Mouse (Mus musculus) CH12.LX (cell line): ENCODE data around the gene Utp11. TPM values are rescaled to one million over a fixed set of nuclear protein-coding genes. Genes with fewer than 3 reads are reported as not detected.

Source experiments
- DNase-seq: peaks from one replicate; pipeline ENCODE4 v3.0.0-alpha.2; 2013; ENCODE audit errors: extremely low read depth
- H3K27ac ChIP-seq: 2 replicates; pipeline ENCODE4 v1.5.1; 2012; ENCODE audit warnings: low read depth, mild to moderate bottlenecking, control low read depth, moderate library complexity; ENCODE audit not compliant: insufficient read depth
- H3K27me3 ChIP-seq: replicated peaks from 2 replicates; pipeline ENCODE3; 2012; ENCODE audit warnings: inconsistent platforms
- H3K36me3 ChIP-seq, 2 experiments: replicated peaks in 1 of 2; 2 replicates each; pipeline versions ENCODE3 to v1.6.1; 2012; ENCODE audit warnings: inconsistent platforms in 1 of 2, low read length in 1 of 2, mild to moderate bottlenecking in 1 of 2, mixed read lengths in 1 of 2, moderate library complexity in 1 of 2; ENCODE audit not compliant: control insufficient read depth in 1 of 2, insufficient read depth in 1 of 2
- H3K4me1 ChIP-seq, 2 experiments: 2 replicates each; pipeline ENCODE4 v1.6.1; 2012; ENCODE audit warnings: inconsistent platforms in 1 of 2, moderate library complexity in 1 of 2; ENCODE audit not compliant: insufficient read depth in 2 of 2, control insufficient read depth in 1 of 2
- H3K4me2 ChIP-seq: 2 replicates; pipeline ENCODE4 v1.6.1; 2012; ENCODE audit warnings: low read depth, mild to moderate bottlenecking, control low read depth; ENCODE audit not compliant: poor library complexity, insufficient read depth, severe bottlenecking
- H3K4me3 ChIP-seq, 3 experiments: fragments of 150-350 bp in 1 of 3; sonication (generic) in 1 of 3; replicated peaks in 1 of 3; 2 replicates each; pipeline versions ENCODE3 to v1.5.1; 2011 to 2012; ENCODE audit warnings: low read depth in 2 of 3, low read length in 2 of 3, mild to moderate bottlenecking in 2 of 3, moderate library complexity in 2 of 3, control low read depth in 1 of 3, improper control_type of control experiment in 1 of 3, inconsistent platforms in 1 of 3, mixed read lengths in 1 of 3; ENCODE audit not compliant: poor library complexity in 1 of 3
- H3K79me2 ChIP-seq: replicated peaks from 2 replicates; pipeline ENCODE4 v1.6.1; 2012; ENCODE audit warnings: mild to moderate bottlenecking, moderate library complexity; ENCODE audit not compliant: control insufficient read depth, poor library complexity, insufficient read depth, severe bottlenecking; ENCODE audit errors: extremely low read depth
- H3K9ac ChIP-seq: 2 replicates; pipeline ENCODE4 v1.6.1; 2012; ENCODE audit warnings: low read depth, mild to moderate bottlenecking, control low read depth, moderate library complexity; ENCODE audit not compliant: insufficient read depth
- H3K9me3 ChIP-seq: replicated peaks from 2 replicates; pipeline ENCODE3; 2012; ENCODE audit warnings: low read length, inconsistent platforms, mixed read lengths
- CHD2 ChIP-seq: IDR thresholded peaks from 2 replicates; pipeline ENCODE4 v1.6.1; 2011; ENCODE audit warnings: low read length, improper control_type of control experiment
- CTCF ChIP-seq, 2 experiments: IDR thresholded peaks in 1 of 2; conservative IDR thresholded peaks in 1 of 2; 2 replicates each; pipeline ENCODE4 v1.5.1; 2011 to 2012; ENCODE audit warnings: low read depth in 2 of 2, low read length in 2 of 2, improper control_type of control experiment in 1 of 2, inconsistent platforms in 1 of 2, mild to moderate bottlenecking in 1 of 2, moderate library complexity in 1 of 2
- MEF2A ChIP-seq: IDR thresholded peaks from 2 replicates; pipeline ENCODE4 v1.6.1; 2014; ENCODE audit warnings: low read depth, mild to moderate bottlenecking, inconsistent platforms, low read length, improper control_type of control experiment, borderline replicate concordance
- NELFE ChIP-seq: IDR thresholded peaks from 2 replicates; pipeline ENCODE4 v1.6.1; 2011; ENCODE audit warnings: low read depth, low read length, improper control_type of control experiment
- NRF1 ChIP-seq: IDR thresholded peaks from 2 replicates; pipeline ENCODE4 v1.6.1; 2014; ENCODE audit warnings: low read depth, mild to moderate bottlenecking, inconsistent platforms, low read length, improper control_type of control experiment, moderate library complexity
- PAX5 ChIP-seq: IDR thresholded peaks from 2 replicates; pipeline ENCODE4 v1.6.1; 2012; ENCODE audit warnings: low read length, inconsistent platforms, mixed read lengths
- POLR2A ChIP-seq: IDR thresholded peaks from 2 replicates; pipeline ENCODE4 v1.6.1; 2011; ENCODE audit warnings: low read depth, mild to moderate bottlenecking, improper control_type of control experiment, low read length
- TCF12 ChIP-seq: IDR thresholded peaks from 2 replicates; pipeline ENCODE4 v1.6.1; 2014; ENCODE audit warnings: low read depth, mild to moderate bottlenecking, inconsistent platforms, low read length, improper control_type of control experiment
- UBTF ChIP-seq: IDR thresholded peaks from 2 replicates; pipeline ENCODE4 v1.6.1; 2012; ENCODE audit warnings: low read depth, mild to moderate bottlenecking, inconsistent platforms, low read length, improper control_type of control experiment, moderate library complexity
- USF1 ChIP-seq: IDR thresholded peaks from 2 replicates; pipeline ENCODE4 v1.6.1; 2014; ENCODE audit warnings: low read depth, mild to moderate bottlenecking, inconsistent platforms, low read length, improper control_type of control experiment
- ZMIZ1 ChIP-seq: IDR thresholded peaks from 2 replicates; pipeline ENCODE4 v1.6.1; 2012; ENCODE audit warnings: low read depth, mild to moderate bottlenecking, inconsistent platforms, low read length, improper control_type of control experiment
- ZNF384 ChIP-seq: IDR thresholded peaks from 2 replicates; pipeline ENCODE4 v1.6.1; 2012; ENCODE audit warnings: low read depth, low read length, improper control_type of control experiment, inconsistent platforms
- dilution Hi-C: fragments of 300-500 bp; cut with MboI; formaldehyde crosslinking; loops from 2 replicates; pipeline ENCODE4 v1.14.3; 2020; ENCODE audit warnings: low sequenced_read_pairs; ENCODE audit not compliant: extremely low pct_unique_long_range_greater_than_20kb, extremely low pct_ligation_motif_present
- in situ Hi-C: fragments of 300-500 bp; cut with MboI; formaldehyde crosslinking; loops from 3 replicates; pipeline ENCODE4 v1.14.3; 2019; ENCODE audit warnings: low sequenced_read_pairs, low pct_ligation_motif_present, low pct_unique_long_range_greater_than_20kb, mixed read lengths
- polyA plus RNA-seq: library from polyadenylated mRNA; unstranded; fragments of >175 nt; gene quantifications from 2 replicates; pipeline ENCODE4 v1.2.1, GENCODE M21; 2012; ENCODE audit warnings: low read depth; ENCODE audit not compliant: insufficient read length
- total RNA-seq, 2 experiments: library from RNA; depleted of rRNA; stranded (reverse); fragments of 300-350 nt in 1 of 2; fragments of >200 nt in 1 of 2; gene quantifications; 2 replicates each; pipeline ENCODE4 v1.2.3; 2012 to 2014

Gene Utp11
- total and polyA plus RNA-seq, 3 experiments = 52.7 to 102 (median 78.1) TPM

DNA sequence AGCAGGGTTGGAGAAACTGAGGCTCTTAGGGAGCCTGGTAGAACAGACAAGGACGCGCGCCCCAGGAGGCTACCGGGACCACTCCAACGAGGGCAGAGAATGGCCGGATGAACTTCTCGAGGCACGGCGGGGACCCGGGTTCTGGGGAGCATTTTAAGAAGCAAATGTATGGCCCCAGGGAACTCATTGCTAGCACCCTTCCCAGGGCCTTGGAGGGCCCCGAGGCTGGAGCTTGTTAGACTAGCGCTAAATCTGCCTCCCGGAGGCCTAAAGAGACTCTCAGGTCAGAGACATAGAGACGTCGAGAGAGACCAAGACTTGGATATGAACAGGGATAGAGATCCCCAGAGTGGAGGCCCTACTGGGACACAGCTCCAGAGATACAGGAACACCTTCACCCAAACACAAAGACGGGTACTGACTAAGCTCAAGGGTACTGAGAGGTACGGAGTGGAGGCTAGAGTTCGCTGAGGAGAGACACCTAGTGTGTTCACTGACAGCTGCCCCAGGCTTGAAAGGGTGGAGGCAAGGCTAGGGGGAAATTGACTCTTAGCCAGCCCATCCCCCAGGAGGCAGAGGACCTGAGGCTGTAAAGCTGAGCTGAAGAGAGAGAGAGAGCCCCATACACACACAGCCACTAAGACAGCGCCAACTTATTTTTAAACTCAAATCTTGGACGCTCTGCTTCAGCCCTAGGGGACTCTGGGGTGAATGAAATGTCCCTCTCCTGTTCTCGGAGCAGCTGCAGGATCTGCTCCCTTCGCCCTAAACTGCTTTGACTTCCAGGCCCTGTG, 7.8 kb upstream of the Utp11 start:
- in situ Hi-C loops = loop anchor here (10.0 kb wide), 1 partner anchor 364 kb away; the partner anchor contains the start of genes Dnali1 and Snip1
- peak overlapping the region; percentile 83 for H3K4me2 ChIP-seq
- no peak overlapping the region for H3K27ac ChIP-seq
- TF ChIP-seq UBTF (0 out of 2 replicates have a peak, but pooled peaks have one; percentile 11), MEF2A (no peak; the same call in 1 of the 2 replicates), CHD2 (peak; percentile 78), POLR2A (0 out of 2 replicates have a peak, but pooled peaks have one; percentile 31), NRF1 (no peak)
- H3K79me2 ChIP-seq = peaks cover 19% of the 10 kb centered on the region
- H3K4me1 ChIP-seq = peaks cover 26 to 50% of the 10 kb centered on the region in 2 experiments
- peaks cover 2% of the 10 kb centered on the region for H3K9me3 ChIP-seq
- H3K36me3 ChIP-seq = peaks cover 8 to 9% of the 10 kb centered on the region in 2 experiments
- peak; percentile 77 for DNase-seq
- dilution Hi-C loops = no loop called here
- H3K27me3 ChIP-seq = no peaks in the 10 kb centered on the region
- H3K4me3 ChIP-seq = peak overlapping the region; percentile 79 to 96 (median 79)
- peak overlapping the region; percentile 93 for H3K9ac ChIP-seq

- peaks cover 19 to 50% of the 10 kb centered on the region in 2 experiments for H3K4me1 ChIP-seq
- peaks cover 19% of the 10 kb centered on the region for H3K79me2 ChIP-seq
- peak; percentile 65 for TF ChIP-seq NELFE
- TF ChIP-seq POLR2A = peak; percentile 82
- TF ChIP-seq USF1 = no peak
- peak; percentile 68; the same call in 1 of the 2 replicates for TF ChIP-seq ZMIZ1
- TF ChIP-seq ZNF384 = peak; percentile 68
- TF ChIP-seq TCF12 = 0 out of 2 replicates have a peak, but pooled peaks have one; percentile 27
- TF ChIP-seq UBTF = 0 out of 2 replicates have a peak, but pooled peaks have one; percentile 14
- peak in 1 of 2 experiments; percentile 28; a peak in 2 of 4 replicates for TF ChIP-seq CTCF (conservative IDR thresholded peaks at IDR 0.05 in 1 of 2, IDR thresholded peaks at IDR 0.05 in 1 of 2; ENCODE audit: low read depth in 2 of 2, low read length in 2 of 2)
- TF ChIP-seq PAX5 = no peak
- dilution Hi-C loops = no loop called here
- in situ Hi-C loops = loop anchor here (10.0 kb wide), 1 partner anchor 364 kb away; the partner anchor contains the start of genes Dnali1 and Snip1
- peak within 1 kb of the TSS; percentile 79 to 96 (median 79) for H3K4me3 ChIP-seq
- peaks cover under 1% of the 10 kb centered on the region in 2 experiments for H3K36me3 ChIP-seq
- peak within 1 kb of the TSS; percentile 83 for H3K4me2 ChIP-seq
- DNase-seq = no peak
- no peak within 1 kb of the TSS for H3K27ac ChIP-seq
- no peaks in the 10 kb centered on the region for H3K27me3 ChIP-seq
- H3K9me3 ChIP-seq = peaks cover 2% of the 10 kb centered on the region
- H3K9ac ChIP-seq = peak within 1 kb of the TSS; percentile 93
Measured at GRCm38 (mm10) chr4:124700248-124700971, 7.0 kb upstream of the Utp11 start, which contains the start of gene Fhl3. Gene Fhl3, plus strand, starts transcription at chr4:124700701.
